ENCODE assay signal across 8 mouse cellular contexts in genomic region chr9:67559603-67560002, GRCm38 (mm10). TPM values are rescaled to one million over a fixed set of nuclear protein-coding genes. Genes with fewer than 3 reads are reported as not detected.
DNase-seq lines count a peak whose midpoint lies in the region; TF ChIP-seq lines count a peak whose summit lies in the region.

Gene Tln2 (minus strand): TSS chr9:67559703.

- no peak within 1 kb of the TSS for H3K27ac ChIP-seq in ES-Bruce4 (ENCODE audit: insufficient read depth, low read length)
- no peak within 1 kb of the TSS for H3K27ac ChIP-seq in olfactory bulb, adult 2 months (ENCODE audit: insufficient read depth, low read depth, low read length)

- no peaks in the 10 kb centered on the region for H3K36me3 ChIP-seq in ES-Bruce4 (ENCODE audit: control insufficient read depth, insufficient read depth, low read length, poor library complexity, severe bottlenecking)

- intact Hi-C loops in gastrocnemius, postnatal 36 days (cut with DNase I): no loop called here

- TF ChIP-seq EP300 in ES-Bruce4 (IDR thresholded peaks at IDR 0.05; ENCODE audit: insufficient read depth, low read depth, low read length): no peak

- H3K4me3 ChIP-seq in ES-Bruce4 (ENCODE audit: low read depth, low read length): no peak within 1 kb of the TSS
- H3K4me3 ChIP-seq in olfactory bulb, adult 2 months (ENCODE audit: insufficient read depth, low read depth, low read length): no peak within 1 kb of the TSS

- no peak for TF ChIP-seq CTCF in ES-Bruce4 (IDR thresholded peaks at IDR 0.05; ENCODE audit: low read depth, low read length)
- no peak for TF ChIP-seq CTCF in olfactory bulb, adult 2 months (IDR thresholded peaks at IDR 0.05; ENCODE audit: insufficient read depth, low read depth, low read length)

- no peak for TF ChIP-seq POLR2A in ES-Bruce4 (IDR thresholded peaks at IDR 0.05; ENCODE audit: insufficient read depth, low read length)
- TF ChIP-seq POLR2A in olfactory bulb, adult 2 months (IDR thresholded peaks at IDR 0.05; ENCODE audit: insufficient read depth, low read depth, low read length): no peak

- H3K4me1 ChIP-seq in ES-Bruce4 (ENCODE audit: control insufficient read depth, insufficient read depth, low read length): no peaks in the 10 kb centered on the region
- H3K4me1 ChIP-seq in olfactory bulb, adult 2 months (ENCODE audit: control insufficient read depth, insufficient read depth, low read length): no peaks in the 10 kb centered on the region

- H3K9ac ChIP-seq in ES-Bruce4 (ENCODE audit: low read depth, poor library complexity, severe bottlenecking): no peak within 1 kb of the TSS

- H3K9me3 ChIP-seq in ES-Bruce4 (replicated peaks; ENCODE audit: control insufficient read depth, insufficient read depth, low read length, poor library complexity, severe bottlenecking): no peaks in the 10 kb centered on the region

- WGBS in olfactory bulb, adult 2 months: 97% methylated on average over 4 of the region's 4 CpGs

- H3K27me3 ChIP-seq in ES-Bruce4 (ENCODE audit: control insufficient read depth, insufficient read depth, low read length, poor library complexity, severe bottlenecking): no peaks in the 10 kb centered on the region

- no peak for DNase-seq in adrenal gland, postnatal 14 days
- DNase-seq in gastrocnemius, postnatal 36 days: no peak
- no peak for DNase-seq in layer of hippocampus, postnatal 14 days (ENCODE audit: low spot score in 2 of 2)
- no peak for DNase-seq in retina, postnatal 1 day
- DNase-seq in cerebellum, adult 9-11 months: no peak
- DNase-seq in urinary bladder, postnatal 25 days (ENCODE audit: low spot score): no peak

RNA-seq across cellular contexts. Expression of gene Tln2, which starts in this region (rescaled TPM):
- polyA plus RNA-seq in ES-Bruce4 (2011; ENCODE audit: insufficient read depth, insufficient read length, low read depth, missing spikeins): 17.0 and 19.7 TPM in 2 replicates
- 24.6 and 27.1 TPM in 2 replicates for total RNA-seq in adrenal gland, postnatal 14 days (2021)
- total RNA-seq in gastrocnemius, postnatal 36 days (2021): 10 to 100 TPM; 88.5 to 96.5 TPM
- total RNA-seq in layer of hippocampus, postnatal 14 days (2021): 100 to 1,000 TPM; 112 to 130 TPM
- polyA plus RNA-seq in olfactory bulb, adult 2 months (2012; ENCODE audit: insufficient read depth, insufficient read length, low replicate concordance, missing spikeins): 33.0 TPM in 1 of 2 replicates, not detected in the other
